Mouse (Mus musculus): ENCODE data around the gene Xpnpep1. TPM values are rescaled to one million over a fixed set of nuclear protein-coding genes. Genes with fewer than 3 reads are reported as not detected.

Xpnpep1 gene
- polyA plus RNA-seq, 1 experiment from 2014 or later: 132 TPM

GRCm38 (mm10) chr19:53022037-53022614, 17.9 kb downstream of the Xpnpep1 start:
- 87% methylated on average over 8 of the region's 8 CpGs for WGBS

GRCm38 (mm10) chr19:53021537-53021936, 18.5 kb downstream of the Xpnpep1 start:
- Histone ChIP-seq H3K36me3 (peaks cover 48% of the 10 kb centered on the region), H3K9me3 (no peaks in the 10 kb centered on the region), H3K9ac (no peak overlapping the region), H3K27me3 (no peaks in the 10 kb centered on the region), H3K4me3 (no peak overlapping the region), H3K4me1 (replicated peaks) (peaks cover 10% of the 10 kb centered on the region; the same call in 1 of the 2 replicates), H3K27ac (replicated peaks) (no peak overlapping the region), H3K4me2 (no peak overlapping the region)
- WGBS: 78% methylated on average over 10 of the region's 10 CpGs
- ATAC-seq (ENCODE audit: low read depth): no peak

More at GRCm38 (mm10) chr19:53022037-53022614, 17.9 kb downstream of the Xpnpep1 start:
- H3K4me3 ChIP-seq: no peak overlapping the region
- no peak for ATAC-seq (ENCODE audit: low read depth)
- H3K4me1 ChIP-seq (replicated peaks): peaks cover 10% of the 10 kb centered on the region; the same call in 1 of the 2 replicates
- H3K4me2 ChIP-seq: no peak overlapping the region
- peaks cover 48% of the 10 kb centered on the region for H3K36me3 ChIP-seq
- no peak overlapping the region for H3K27ac ChIP-seq (replicated peaks)
- no peaks in the 10 kb centered on the region for H3K27me3 ChIP-seq
- no peaks in the 10 kb centered on the region for H3K9me3 ChIP-seq
- no peak overlapping the region for H3K9ac ChIP-seq

GRCm38 (mm10) chr19:53019716-53020463, 20.1 kb downstream of the Xpnpep1 start:
- 70% methylated on average over 13 of the region's 13 CpGs for WGBS

DNA sequence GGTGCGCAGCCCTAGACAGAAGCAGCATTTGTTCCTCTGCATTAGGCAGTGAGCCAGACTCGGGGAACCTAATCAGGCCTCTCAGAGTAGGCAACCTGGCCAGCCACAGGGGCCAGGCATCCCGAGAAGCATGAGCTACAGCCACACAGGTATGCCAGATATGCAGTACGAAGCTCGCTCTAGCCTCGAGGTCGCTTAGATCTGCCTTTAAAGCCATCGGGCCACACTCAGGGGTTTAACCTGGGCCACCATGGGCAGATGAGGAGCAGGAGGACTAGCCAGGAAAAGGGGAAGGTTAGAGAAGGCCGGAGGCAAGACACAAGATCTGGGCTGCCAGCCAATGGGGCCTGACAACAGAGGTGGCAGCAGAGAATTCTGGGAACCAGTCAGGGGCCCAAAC, 22.1 kb downstream of the Xpnpep1 start:
- H3K4me2 ChIP-seq: no peak overlapping the region
- no peak for ATAC-seq (ENCODE audit: low read depth)
- H3K36me3 ChIP-seq: peaks cover 21% of the 10 kb centered on the region
- 89% methylated on average over 9 of the region's 9 CpGs for WGBS
- H3K9me3 ChIP-seq: no peaks in the 10 kb centered on the region
- H3K4me1 ChIP-seq (replicated peaks): peaks cover 21% of the 10 kb centered on the region; the same call in 1 of the 2 replicates
- no peak overlapping the region for H3K27ac ChIP-seq (replicated peaks)
- H3K27me3 ChIP-seq: no peaks in the 10 kb centered on the region
- no peak overlapping the region for H3K9ac ChIP-seq
- no peak overlapping the region for H3K4me3 ChIP-seq

More at GRCm38 (mm10) chr19:53019716-53020463, 20.1 kb downstream of the Xpnpep1 start:
- Histone ChIP-seq H3K9me3 (no peaks in the 10 kb centered on the region), H3K4me3 (no peak overlapping the region), H3K4me1 (replicated peaks) (peaks cover 17% of the 10 kb centered on the region; the same call in 1 of the 2 replicates), H3K27me3 (no peaks in the 10 kb centered on the region), H3K36me3 (peaks cover 36% of the 10 kb centered on the region), H3K9ac (no peak overlapping the region), H3K4me2 (no peak overlapping the region), H3K27ac (replicated peaks) (no peak overlapping the region)
- no peak for ATAC-seq (ENCODE audit: low read depth)

DNA sequence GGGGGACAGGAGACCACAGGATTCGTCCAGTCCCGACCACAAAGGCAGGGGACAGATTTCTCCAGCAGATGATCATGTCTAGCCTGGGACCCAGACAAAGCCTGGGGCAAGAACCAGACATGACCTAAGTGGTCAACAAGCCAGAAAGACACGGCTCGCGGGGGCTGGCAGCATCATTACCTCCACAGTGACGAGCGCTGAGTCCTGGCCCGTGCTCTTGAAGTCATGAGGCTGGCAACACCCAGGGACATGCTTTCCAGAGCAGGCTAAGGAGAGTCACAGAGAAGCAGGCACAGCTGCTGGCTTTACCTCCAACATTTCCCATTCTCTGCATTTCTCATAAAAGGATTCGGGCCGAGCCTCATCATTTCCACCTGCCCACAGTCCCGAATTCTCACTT, 22.8 kb downstream of the Xpnpep1 start:
- H3K4me3 ChIP-seq: no peak overlapping the region
- no peak for ATAC-seq (ENCODE audit: low read depth)
- H3K27ac ChIP-seq (replicated peaks): no peak overlapping the region
- H3K9me3 ChIP-seq: no peaks in the 10 kb centered on the region
- H3K9ac ChIP-seq: no peak overlapping the region
- WGBS: 87% methylated on average over 11 of the region's 11 CpGs
- no peaks in the 10 kb centered on the region for H3K27me3 ChIP-seq
- H3K4me2 ChIP-seq: no peak overlapping the region
- peaks cover 21% of the 10 kb centered on the region; the same call in 1 of the 2 replicates for H3K4me1 ChIP-seq (replicated peaks)
- peaks cover 18% of the 10 kb centered on the region for H3K36me3 ChIP-seq

- peak overlapping the region; percentile 33; the same call in 1 of the 2 replicates for H3K27ac ChIP-seq (replicated peaks)
Measured at GRCm38 (mm10) chr19:53014910-53015710, 24.9 kb downstream of the Xpnpep1 start.

GRCm38 (mm10) chr19:53013744-53014143, 26.3 kb downstream of the Xpnpep1 start:
- H3K36me3 ChIP-seq: peaks cover 41% of the 10 kb centered on the region
- H3K4me3 ChIP-seq: no peak overlapping the region
- no peak overlapping the region for H3K27ac ChIP-seq (replicated peaks)
- H3K9me3 ChIP-seq: no peaks in the 10 kb centered on the region
- H3K4me1 ChIP-seq (replicated peaks): peaks cover 15% of the 10 kb centered on the region
- ATAC-seq (ENCODE audit: low read depth): no peak
- no peak overlapping the region for H3K4me2 ChIP-seq
- H3K9ac ChIP-seq: no peak overlapping the region
- WGBS: over 99% methylated on average over 3 of the region's 3 CpGs
- H3K27me3 ChIP-seq: no peaks in the 10 kb centered on the region

More at GRCm38 (mm10) chr19:53014910-53015710, 24.9 kb downstream of the Xpnpep1 start:
- H3K4me2 ChIP-seq: peak overlapping the region; percentile 28; the same call in 1 of the 2 replicates
- H3K9ac ChIP-seq: no peak overlapping the region
- H3K27me3 ChIP-seq: no peaks in the 10 kb centered on the region
- ATAC-seq (ENCODE audit: low read depth): peak; percentile 63
- whole genome bisulfite sequencing: 59% methylated on average over 21 of the region's 21 CpGs
- H3K36me3 ChIP-seq: peaks cover 30% of the 10 kb centered on the region
- H3K4me3 ChIP-seq: no peak overlapping the region
- H3K4me1 ChIP-seq (replicated peaks): peaks cover 17% of the 10 kb centered on the region
- H3K9me3 ChIP-seq: no peaks in the 10 kb centered on the region

DNA sequence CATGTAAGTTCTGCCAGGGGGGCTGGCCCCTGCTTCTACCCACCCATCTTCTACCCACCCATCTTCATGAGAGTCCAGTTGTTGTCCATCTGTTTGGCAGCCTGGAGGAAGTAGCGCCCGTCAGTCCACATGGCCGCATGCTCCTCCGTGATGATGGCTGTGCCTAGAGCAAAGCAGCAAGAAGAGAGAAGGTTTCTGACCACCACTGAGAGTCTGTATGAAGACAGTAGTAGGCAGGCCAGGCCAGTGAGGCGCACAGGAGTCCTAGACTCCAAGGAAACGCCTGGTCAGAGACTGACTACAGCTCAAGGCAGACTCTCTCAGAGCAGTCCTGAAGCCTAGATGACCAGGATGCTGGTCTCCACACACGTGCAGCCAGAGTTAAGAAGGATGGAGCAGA, 26.7 kb downstream of the Xpnpep1 start:
- 93% methylated on average over 7 of the region's 7 CpGs for WGBS
- ATAC-seq (ENCODE audit: low read depth): no peak

GRCm38 (mm10) chr19:53010941-53011340, 29.1 kb downstream of the Xpnpep1 start:
- Histone ChIP-seq H3K4me3 (no peak overlapping the region), H3K36me3 (peaks cover 60% of the 10 kb centered on the region), H3K4me1 (replicated peaks) (peaks cover 19% of the 10 kb centered on the region), H3K9me3 (no peaks in the 10 kb centered on the region), H3K9ac (no peak overlapping the region), H3K27me3 (no peaks in the 10 kb centered on the region), H3K4me2 (no peak overlapping the region), H3K27ac (replicated peaks) (no peak overlapping the region)
- ATAC-seq (ENCODE audit: low read depth): no peak; the same call in 1 of the 2 replicates
- 75% methylated on average over 5 of the region's 5 CpGs for WGBS

More for the DNA sequence above, 26.7 kb downstream of the Xpnpep1 start:
- H3K36me3 ChIP-seq: peaks cover 41% of the 10 kb centered on the region
- H3K4me1 ChIP-seq (replicated peaks): peaks cover 16% of the 10 kb centered on the region
- H3K4me2 ChIP-seq: no peak overlapping the region
- no peaks in the 10 kb centered on the region for H3K9me3 ChIP-seq
- H3K27me3 ChIP-seq: no peaks in the 10 kb centered on the region
- H3K4me3 ChIP-seq: no peak overlapping the region
- H3K27ac ChIP-seq (replicated peaks): no peak overlapping the region
- H3K9ac ChIP-seq: no peak overlapping the region

- Histone ChIP-seq H3K36me3 (peaks cover 79% of the 10 kb centered on the region), H3K9me3 (no peaks in the 10 kb centered on the region), H3K4me1 (replicated peaks) (peaks cover 9% of the 10 kb centered on the region), H3K4me2 (no peak overlapping the region), H3K9ac (no peak overlapping the region), H3K27ac (replicated peaks) (no peak overlapping the region), H3K27me3 (no peaks in the 10 kb centered on the region), H3K4me3 (no peak overlapping the region)
- ATAC-seq (ENCODE audit: low read depth): no peak
- WGBS: 81% methylated on average over 5 of the region's 5 CpGs
Measured at GRCm38 (mm10) chr19:53008921-53009320, 31.1 kb downstream of the Xpnpep1 start.

DNA sequence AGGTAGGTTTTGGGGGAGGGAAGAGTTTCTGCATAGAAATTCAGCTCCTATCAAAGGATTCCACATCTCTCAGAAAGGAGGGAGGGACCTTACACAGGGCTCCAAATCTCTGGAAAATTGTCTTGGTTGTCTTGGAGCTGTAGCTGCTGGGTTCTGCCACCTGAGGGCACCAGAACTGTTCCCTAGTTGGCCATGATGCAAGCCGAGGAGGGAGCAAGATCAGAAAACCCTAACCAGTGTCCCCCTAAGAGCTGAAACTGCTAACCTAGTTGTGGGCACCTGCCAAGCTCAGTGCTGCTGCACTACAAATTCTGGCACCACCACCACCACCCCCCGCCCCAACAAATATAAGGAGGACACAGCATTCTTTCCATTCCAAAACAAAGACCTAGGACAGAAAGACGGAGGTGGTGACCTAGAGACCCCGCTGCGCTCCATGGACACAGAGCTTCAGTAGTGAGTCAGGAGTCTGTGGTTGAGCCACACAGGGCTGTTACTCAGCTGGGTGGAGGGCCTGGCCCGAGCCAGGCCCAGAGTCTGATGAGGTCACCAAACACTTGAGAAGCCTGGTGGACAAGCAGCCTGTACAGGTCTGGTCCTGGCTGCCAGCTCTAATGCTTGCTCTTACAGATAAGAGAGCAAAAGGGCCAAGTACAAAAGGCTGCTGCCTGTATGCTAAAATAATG, 31.9 kb downstream of the Xpnpep1 start:
- H3K4me3 ChIP-seq: no peak overlapping the region
- no peak overlapping the region for H3K27ac ChIP-seq (replicated peaks)
- no peak overlapping the region for H3K9ac ChIP-seq
- H3K27me3 ChIP-seq: no peaks in the 10 kb centered on the region
- H3K9me3 ChIP-seq: no peaks in the 10 kb centered on the region
- peaks cover 9% of the 10 kb centered on the region for H3K4me1 ChIP-seq (replicated peaks)
- H3K36me3 ChIP-seq: peaks cover 84% of the 10 kb centered on the region
- 65% methylated on average over 6 of the region's 6 CpGs for WGBS
- ATAC-seq (ENCODE audit: low read depth): peak; percentile 40; the same call in 1 of the 2 replicates
- H3K4me2 ChIP-seq: no peak overlapping the region
